Mouse (Mus musculus): ENCODE measurements around the gene Plbd1.

- TF ChIP-seq EP300 (IDR thresholded peaks at IDR 0.05; ENCODE audit: low read depth) (no peak), CTCF (IDR thresholded peaks at IDR 0.05; ENCODE audit: low read depth) (no peak)
Measured at GRCm38 (mm10) chr6:136633719-136634118, 28.0 kb downstream of the Plbd1 start.

Data from heart, postnatal 0 days (tissue).